Mouse (Mus musculus) cerebellum, adult 18-20 months (tissue): ENCODE results near the gene Eml1.
A peak's percentile ranks its signal among the peaks of the same experiment; 100 is the strongest.

ENCODE experiments used
- DNase-seq, 2 experiments: peaks; one replicate each; pipeline ENCODE4 v3.0.0; 2021

Eml1 gene

DNA sequence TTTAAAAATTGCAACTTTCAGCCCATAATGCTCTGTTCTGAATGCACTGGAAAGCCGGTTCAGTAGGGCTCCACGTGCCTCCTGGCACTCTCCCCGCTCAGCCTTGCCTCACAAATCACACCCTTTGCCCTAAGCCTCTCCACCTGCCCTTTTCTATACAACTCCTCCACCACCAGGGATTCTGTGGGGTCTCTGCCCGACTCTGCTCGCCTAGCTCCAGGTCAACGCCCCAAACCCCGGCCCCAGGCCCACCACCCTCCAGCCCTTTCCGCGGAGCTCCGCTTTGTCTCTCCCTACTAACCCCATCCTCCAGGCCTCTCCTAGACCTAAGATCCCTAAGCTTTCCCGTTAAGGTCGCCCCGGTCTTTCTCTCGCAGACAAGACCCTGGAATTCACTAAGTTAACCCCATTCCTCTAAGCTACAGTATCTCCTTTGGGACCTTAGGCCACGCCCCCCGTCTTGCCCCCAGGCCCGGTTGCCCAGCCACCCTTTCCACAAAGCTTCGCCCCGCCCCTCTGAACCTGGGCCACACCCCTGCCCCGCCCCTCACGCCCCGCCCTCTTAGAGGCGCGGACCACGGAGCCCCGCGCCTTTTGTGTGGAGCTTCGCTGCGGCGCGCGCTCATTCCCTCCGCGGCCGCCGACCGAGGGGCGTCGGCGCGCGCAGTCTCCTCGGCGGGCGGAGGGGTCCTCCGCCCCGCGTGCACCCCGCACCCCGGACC lies 183.5 kb downstream of the Eml1 start, which contains the start of gene Evl:
Gene Evl, plus strand, starts transcription at position 601 of the 722 bp plus-strand sequence.
- DNase-seq: peak; percentile 87

DNA sequence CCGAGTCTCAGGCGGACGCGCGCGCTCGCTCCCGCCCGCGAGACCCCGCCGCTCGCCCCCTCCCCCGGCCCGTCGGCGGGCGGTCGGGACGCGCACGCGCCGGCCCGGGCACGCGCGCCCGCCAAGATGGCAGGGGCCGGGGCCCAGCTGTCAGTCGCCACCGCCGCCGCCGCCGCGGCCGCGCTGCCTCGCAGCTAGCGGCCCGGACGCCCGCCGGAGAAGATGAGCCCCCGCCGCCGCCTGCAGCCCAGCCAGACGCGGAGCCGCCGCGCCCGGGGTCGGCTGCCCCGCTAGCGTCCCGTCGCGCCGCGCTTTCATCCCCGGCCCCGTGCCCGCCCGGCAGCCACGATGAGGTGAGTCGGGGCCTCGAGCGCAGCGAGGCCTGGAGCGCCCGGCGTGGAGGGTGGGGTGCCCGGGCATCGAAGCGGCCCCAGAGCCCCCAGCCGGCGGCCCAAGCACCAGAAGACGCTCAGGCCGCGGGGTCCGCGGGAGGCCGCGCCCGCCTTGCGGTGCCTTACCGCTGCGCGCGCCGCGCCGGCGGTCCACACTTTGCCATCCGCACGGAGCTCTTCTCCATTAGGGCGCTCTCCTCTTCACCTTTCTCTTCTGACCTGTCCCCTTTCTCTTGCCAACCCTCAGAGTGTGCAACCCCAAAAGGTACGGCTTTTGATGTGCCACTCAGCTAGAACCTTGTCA lies 184.3 kb downstream of the Eml1 start:
- DNase-seq: peak; percentile 33 to 74

DNA sequence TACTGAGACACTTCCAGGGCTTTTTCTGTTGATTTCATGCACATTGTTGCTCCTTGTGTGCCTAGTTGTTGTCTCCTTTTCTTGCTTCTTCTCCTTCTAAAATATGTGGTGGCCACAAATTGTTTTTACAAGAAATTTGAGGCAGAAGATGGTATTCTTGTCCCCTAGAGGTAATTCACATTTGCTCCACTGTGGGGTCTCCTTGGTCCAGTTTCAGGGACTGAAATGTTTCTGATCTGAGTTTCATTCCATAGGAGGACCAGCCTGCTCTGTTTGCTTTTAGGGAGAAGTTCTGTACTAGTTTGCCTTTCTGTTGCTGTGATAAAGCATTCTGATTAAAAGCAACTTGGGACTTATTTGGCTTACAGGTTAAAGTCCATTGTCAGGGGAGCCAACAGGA lies 187.4 kb downstream of the Eml1 start:
- no peak for DNase-seq

DNA sequence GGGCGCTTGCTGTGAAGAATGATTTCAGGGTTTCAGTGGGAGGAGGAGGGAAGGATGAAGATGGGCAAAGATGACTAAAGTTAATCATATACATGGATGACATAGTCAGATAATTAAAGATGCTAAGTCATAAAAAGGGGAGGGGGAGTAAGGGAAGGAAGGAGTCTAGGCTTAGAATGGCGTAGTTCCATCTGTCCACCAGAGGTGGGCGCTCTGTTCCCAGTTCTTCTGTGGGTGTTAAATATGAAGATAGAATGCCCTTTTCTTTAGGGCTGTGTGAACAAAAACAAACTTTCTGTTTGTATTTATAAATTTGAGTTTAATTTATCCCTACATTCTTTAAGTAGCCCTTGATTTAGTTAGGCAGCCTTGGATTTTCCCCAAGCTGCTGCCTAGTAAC lies 192.5 kb downstream of the Eml1 start:
- DNase-seq: peak in 1 of 2 experiments; percentile 25

DNA sequence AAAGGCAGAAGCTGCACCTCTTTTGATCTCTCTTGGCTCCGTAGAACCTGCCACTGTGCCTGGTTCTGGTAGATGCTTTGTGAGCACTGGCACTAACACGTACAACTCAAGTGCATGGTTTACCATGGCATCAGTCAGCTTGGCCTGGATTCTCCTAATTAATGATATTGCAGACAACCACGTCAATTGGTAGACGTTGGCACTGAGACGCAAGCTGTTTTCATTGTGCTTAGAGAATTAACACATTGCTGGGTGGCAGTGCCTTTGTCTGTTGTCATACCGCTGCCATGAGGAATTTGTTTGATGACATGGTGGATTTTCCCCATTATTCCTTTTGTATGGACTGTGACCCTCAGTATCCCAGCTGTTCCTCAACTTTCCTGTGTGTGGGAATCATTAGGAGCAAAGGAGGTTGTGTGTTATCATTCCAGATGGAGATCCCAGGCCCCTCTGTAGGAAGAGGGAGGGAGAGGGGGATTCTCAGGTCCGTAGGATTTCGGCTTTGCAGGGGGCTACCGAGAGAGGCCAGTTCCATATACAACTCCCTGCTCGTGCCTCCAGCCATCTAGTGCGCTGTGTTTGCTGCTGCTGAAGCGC lies 194.3 kb downstream of the Eml1 start:
- no peak for DNase-seq

DNA sequence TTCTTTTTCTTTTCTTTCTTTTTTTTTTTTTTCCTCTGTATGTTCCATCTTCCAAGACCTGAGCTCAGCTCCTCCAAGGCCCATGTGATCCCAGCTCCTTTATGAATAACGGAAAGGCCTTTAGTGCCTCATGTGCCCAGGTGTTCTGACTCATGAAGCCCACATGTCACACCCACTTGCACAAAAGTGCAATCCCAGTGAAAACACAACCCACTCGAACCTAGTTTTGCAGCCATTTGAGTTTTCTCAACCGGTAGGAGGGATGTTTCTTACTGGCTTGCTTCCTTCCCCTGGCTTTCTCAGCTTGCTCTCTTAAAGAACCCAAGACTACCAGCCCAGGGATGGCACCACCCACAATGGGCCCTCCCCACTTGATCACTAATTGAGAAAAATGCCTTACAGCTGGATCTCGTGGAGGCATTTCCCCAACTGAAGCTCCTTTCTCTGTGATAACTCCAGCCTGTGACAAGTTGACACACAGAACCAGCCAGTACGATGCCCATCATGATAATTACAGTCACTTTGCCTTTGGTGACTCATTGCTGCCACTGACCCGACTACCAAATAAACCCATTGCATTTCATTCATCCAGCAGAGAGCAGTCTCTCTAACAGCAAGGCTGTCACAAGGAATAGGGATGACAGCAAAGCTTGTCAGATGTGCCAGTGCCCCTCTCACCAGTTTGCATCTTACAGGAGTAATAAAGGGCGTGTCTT lies 208.6 kb downstream of the Eml1 start:
- DNase-seq: no peak

DNA sequence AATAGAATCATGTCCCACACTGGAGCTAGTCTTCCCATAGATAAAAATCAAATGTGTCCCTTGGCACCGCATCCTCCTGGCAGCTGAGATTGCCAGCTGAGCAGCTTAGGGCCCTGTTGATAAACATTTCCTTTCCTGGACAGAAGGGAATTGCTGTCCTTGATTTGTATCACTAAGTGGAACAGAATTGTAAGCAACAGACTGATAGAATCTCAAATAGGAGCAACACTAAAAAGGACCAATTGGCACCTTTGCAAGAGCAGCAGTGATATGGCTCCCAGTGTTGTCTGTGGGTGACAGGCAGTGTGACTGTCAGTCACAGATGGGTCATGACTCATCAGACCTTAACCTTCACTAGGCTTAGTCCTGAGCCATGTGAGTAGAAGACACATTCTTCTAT lies 213.0 kb downstream of the Eml1 start:
- peak; percentile 35 to 63 for DNase-seq
